Mouse (Mus musculus) hindbrain, embryonic 14.5 days (tissue): ENCODE data around the gene Pex1. TPM values are rescaled to one million over a fixed set of nuclear protein-coding genes. Genes with fewer than 3 reads are reported as not detected.
"Not testable (repeated sequence)": the region's sequence is repeated elsewhere in the genome, so short reads cannot be mapped to it uniquely, and the experiment has no call there.

Source experiments
- ATAC-seq: fragments of 200-750 bp; cut with Nextera tagmentation; 2 replicates; pipeline ENCODE4 v1.8.0; 2017; ENCODE audit warnings: moderate number of reproducible peaks, mild to moderate bottlenecking, moderate TSS enrichment, moderate library complexity; ENCODE audit not compliant: low FRiP score
- DNase-seq: peaks from one replicate; pipeline ENCODE4 v3.0.0-alpha.2; 2015; ENCODE audit warnings: low spot score
- H3K27ac ChIP-seq: fragments of 300-500 bp; sonication (generic); 2 replicates; pipeline ENCODE4 v1.5.1; 2014; ENCODE audit warnings: mild to moderate bottlenecking, moderate library complexity
- H3K27me3 ChIP-seq: fragments of 300-500 bp; sonication (generic); 2 replicates; pipeline ENCODE4 v1.6.1; 2014; ENCODE audit warnings: mild to moderate bottlenecking, low read length, mixed read lengths; ENCODE audit not compliant: control insufficient read depth, insufficient read depth
- H3K36me3 ChIP-seq: fragments of 300-500 bp; sonication (generic); replicated peaks from 2 replicates; pipeline ENCODE4 v1.6.1; 2014; ENCODE audit not compliant: control insufficient read depth, insufficient read depth
- H3K4me1 ChIP-seq: fragments of 300-500 bp; sonication (generic); replicated peaks from 2 replicates; pipeline ENCODE4 v1.6.1; 2014; ENCODE audit warnings: antibody characterized with exemption, low read length, mixed read lengths; ENCODE audit not compliant: control insufficient read depth, insufficient read depth
- H3K4me2 ChIP-seq: fragments of 300-500 bp; sonication (generic); replicated peaks from 2 replicates; pipeline ENCODE4 v1.6.1; 2014; ENCODE audit warnings: mild to moderate bottlenecking, moderate library complexity
- H3K4me3 ChIP-seq: fragments of 300-500 bp; sonication (generic); replicated peaks from 2 replicates; pipeline ENCODE4 v1.5.1; 2014; ENCODE audit warnings: mild to moderate bottlenecking, low read length
- H3K9ac ChIP-seq: fragments of 300-500 bp; sonication (generic); 2 replicates; pipeline ENCODE4 v1.6.1; 2014
- H3K9me3 ChIP-seq: fragments of 300-500 bp; sonication (generic); 2 replicates; pipeline ENCODE4 v1.6.1; 2016; ENCODE audit warnings: low read length; ENCODE audit not compliant: control insufficient read depth
- WGBS: fragments of 180-500 bp; shearing (Covaris S2); extraction: QIAGEN DNeasy Blood & Tissue Kit; methylation state at CpG from one replicate; pipeline ENCODE4 v1.1.7; 2014; 5-methylcytosine and 5-hydroxymethylcytosine counted together
- polyA plus RNA-seq: library from polyadenylated mRNA; unstranded; fragments of >200 nt; fragmentation: Nextera tagmentation; extraction: Ambion mirVana; gene quantifications from 2 replicates; pipeline ENCODE4 v1.2.1, GENCODE M21; 2014

Gene Pex1
- polyA plus RNA-seq, 1 experiment from 2014 or later, result 25.2 TPM

GRCm38 (mm10) chr5:3648206-3648848, 52.5 kb downstream of the Pex1 start:
- Histone ChIP-seq H3K36me3 (peaks cover 22% of the 10 kb centered on the region), H3K9me3 (no peaks in the 10 kb centered on the region), H3K4me2 (peak overlapping the region; percentile 62), H3K9ac (no peak overlapping the region), H3K4me3 (peak overlapping the region; percentile 99), H3K4me1 (peaks cover 13% of the 10 kb centered on the region), H3K27ac (no peak overlapping the region), H3K27me3 (no peaks in the 10 kb centered on the region)
- no peak for DNase-seq
- peak; percentile 7; the same call in 1 of the 2 replicates for ATAC-seq
- 58% methylated on average over 4 of the region's 4 CpGs for WGBS

GRCm38 (mm10) chr5:3648849-3649210, 53.0 kb downstream of the Pex1 start:
- H3K4me1 ChIP-seq, result peaks cover 13% of the 10 kb centered on the region
- H3K9ac ChIP-seq, result no peak overlapping the region
- H3K27ac ChIP-seq, result no peak overlapping the region
- H3K4me3 ChIP-seq, result no peak overlapping the region
- WGBS, result 75% methylated on average over 4 of the region's 4 CpGs
- ATAC-seq, result no peak
- H3K27me3 ChIP-seq, result no peaks in the 10 kb centered on the region
- H3K4me2 ChIP-seq, result no peak overlapping the region
- no peaks in the 10 kb centered on the region for H3K9me3 ChIP-seq
- DNase-seq, result no peak
- H3K36me3 ChIP-seq, result peaks cover 18% of the 10 kb centered on the region

GRCm38 (mm10) chr5:3650881-3651280, 55.0 kb downstream of the Pex1 start, which contains the start of gene Tmbim7:
Gene Tmbim7, plus strand, starts transcription at chr5:3651181.
- H3K9me3 ChIP-seq, result no peaks in the 10 kb centered on the region
- no peak within 1 kb of the TSS for H3K9ac ChIP-seq
- no peak for DNase-seq
- no peaks in the 10 kb centered on the region for H3K27me3 ChIP-seq
- H3K36me3 ChIP-seq, result no peaks in the 10 kb centered on the region
- H3K27ac ChIP-seq, result no peak within 1 kb of the TSS
- ATAC-seq, result no peak
- no peak within 1 kb of the TSS for H3K4me3 ChIP-seq
- WGBS, result 79% methylated on average over 6 of the region's 6 CpGs
- H3K4me1 ChIP-seq, result peaks cover 7% of the 10 kb centered on the region
- H3K4me2 ChIP-seq, result no peak within 1 kb of the TSS

GRCm38 (mm10) chr5:3651621-3652020, 55.8 kb downstream of the Pex1 start:
- H3K9ac ChIP-seq, result no peak overlapping the region
- 89% methylated on average over 5 of the region's 5 CpGs for WGBS
- peaks cover 1% of the 10 kb centered on the region for H3K4me1 ChIP-seq
- H3K4me3 ChIP-seq, result no peak overlapping the region
- DNase-seq (no peak), ATAC-seq (no peak)
- no peaks in the 10 kb centered on the region for H3K27me3 ChIP-seq
- no peak overlapping the region for H3K4me2 ChIP-seq
- H3K36me3 ChIP-seq, result no peaks in the 10 kb centered on the region
- H3K9me3 ChIP-seq, result no peaks in the 10 kb centered on the region
- H3K27ac ChIP-seq, result no peak overlapping the region

- H3K9ac ChIP-seq, H3K27ac ChIP-seq, H3K4me3 ChIP-seq, H3K4me1 ChIP-seq, H3K27me3 ChIP-seq, ATAC-seq, H3K4me2 ChIP-seq, DNase-seq, H3K9me3 ChIP-seq, H3K36me3 ChIP-seq: not testable (repeated sequence)
- WGBS, result 93% methylated on average over 15 of the region's 25 CpGs
Measured at GRCm38 (mm10) chr5:3652903-3653575, 57.2 kb downstream of the Pex1 start.

GRCm38 (mm10) chr5:3653801-3654200, 57.9 kb downstream of the Pex1 start:
- H3K4me2 ChIP-seq, result no peak overlapping the region
- no peak for ATAC-seq
- WGBS, result 91% methylated on average over 4 of the region's 4 CpGs

GRCm38 (mm10) chr5:3657085-3657484, 61.2 kb downstream of the Pex1 start, which contains the start of gene Gatad1:
Gene Gatad1, minus strand, starts transcription at chr5:3657185.
- Histone ChIP-seq H3K27ac (no peak within 1 kb of the TSS), H3K9me3 (no peaks in the 10 kb centered on the region), H3K27me3 (no peaks in the 10 kb centered on the region), H3K4me2 (no peak within 1 kb of the TSS), H3K36me3 (no peaks in the 10 kb centered on the region), H3K4me3 (no peak within 1 kb of the TSS), H3K9ac (no peak within 1 kb of the TSS), H3K4me1 (no peaks in the 10 kb centered on the region)
- 79% methylated on average over 5 of the region's 5 CpGs for WGBS
- DNase-seq (no peak), ATAC-seq (no peak)

More at GRCm38 (mm10) chr5:3653801-3654200, 57.9 kb downstream of the Pex1 start:
- no peak for DNase-seq
- Histone ChIP-seq H3K4me1 (no peaks in the 10 kb centered on the region), H3K9ac (no peak overlapping the region), H3K4me3 (no peak overlapping the region), H3K36me3 (no peaks in the 10 kb centered on the region), H3K9me3 (no peaks in the 10 kb centered on the region), H3K27ac (no peak overlapping the region), H3K27me3 (no peaks in the 10 kb centered on the region)

- Histone ChIP-seq H3K36me3 (no peaks in the 10 kb centered on the region), H3K4me1 (no peaks in the 10 kb centered on the region), H3K9me3 (no peaks in the 10 kb centered on the region), H3K27me3 (no peaks in the 10 kb centered on the region), H3K9ac (no peak overlapping the region), H3K4me2 (no peak overlapping the region), H3K4me3 (no peak overlapping the region), H3K27ac (no peak overlapping the region)
- no peak for DNase-seq
- 93% methylated on average over 2 of the region's 2 CpGs for WGBS
- ATAC-seq, result no peak
Measured at GRCm38 (mm10) chr5:3665225-3665624, 69.4 kb downstream of the Pex1 start.

GRCm38 (mm10) chr5:3666585-3666984, 70.7 kb downstream of the Pex1 start:
- Histone ChIP-seq H3K4me1 (no peaks in the 10 kb centered on the region), H3K9ac (no peak overlapping the region), H3K27ac (no peak overlapping the region), H3K36me3 (no peaks in the 10 kb centered on the region), H3K27me3 (no peaks in the 10 kb centered on the region), H3K4me3 (no peak overlapping the region), H3K9me3 (no peaks in the 10 kb centered on the region), H3K4me2 (no peak overlapping the region)
- DNase-seq, result no peak
- no peak for ATAC-seq
- WGBS, result 92% methylated on average over 12 of the region's 12 CpGs
